Mouse (Mus musculus): ENCODE measurements around the gene Nit1. TPM values are rescaled to one million over a fixed set of nuclear protein-coding genes. Genes with fewer than 3 reads are reported as not detected.
A peak's percentile ranks its signal among the peaks of the same experiment; 100 is the strongest.

The Nit1 gene
- 43.6 and 44.8 TPM in 2 replicates for polyA plus RNA-seq (2016; fragmentation: Nextera tagmentation; extraction: Ambion mirVana)

DNA sequence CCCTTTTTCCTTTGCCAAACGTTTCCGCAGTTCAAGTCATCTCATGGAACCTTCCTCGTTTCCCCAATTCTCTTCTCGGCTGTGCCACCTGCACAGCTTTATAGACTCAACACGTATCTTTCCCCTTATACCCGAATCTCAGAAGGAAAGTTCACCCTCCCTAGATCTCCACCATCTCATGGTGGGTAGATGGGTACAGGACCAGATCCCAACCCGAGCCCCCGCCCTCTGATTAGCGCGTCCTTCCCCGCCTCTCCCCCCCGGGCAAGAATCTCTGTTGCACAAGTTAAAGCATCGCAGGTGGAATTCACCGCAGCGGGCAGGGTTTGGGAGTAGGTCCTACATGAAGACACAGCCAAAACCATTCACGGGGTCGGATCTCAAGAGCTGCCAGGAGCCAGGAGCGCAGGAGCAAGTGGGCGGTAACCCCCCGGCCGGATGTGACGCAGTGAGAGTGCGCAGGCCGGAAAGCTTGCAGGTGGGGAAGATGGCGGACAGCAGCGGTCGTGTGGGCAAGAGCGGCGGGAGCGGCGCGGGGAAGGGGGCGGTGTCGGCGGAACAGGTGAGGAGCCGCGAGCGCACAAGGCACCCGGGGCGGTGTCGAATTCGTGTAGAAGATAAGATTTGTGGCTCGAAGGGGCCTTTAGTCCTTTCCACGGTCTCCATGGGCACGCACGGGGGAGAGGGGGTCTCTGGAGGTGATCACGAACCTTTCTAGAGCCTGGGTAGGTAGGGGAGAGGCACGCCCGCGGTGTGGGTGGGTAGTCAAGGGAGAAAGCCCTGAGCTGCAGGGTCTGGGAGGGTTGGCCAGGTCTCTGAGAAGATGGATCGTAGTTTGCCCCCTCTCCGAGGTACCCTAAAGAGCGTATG lies at the start of gene Nit1, which contains the start of gene Pfdn2:
Nit1 (minus strand) TSS at position 422 of the 870 bp plus-strand sequence.
Pfdn2 (plus strand) TSS at position 446 of the 870 bp plus-strand sequence.
- peak within 1 kb of the TSS; percentile 89 for H3K4me2 ChIP-seq (replicated peaks)
- ATAC-seq (ENCODE audit: insufficient number of reproducible peaks, insufficient read depth, low FRiP score, low TSS enrichment): peak; percentile 90
- peak within 1 kb of the TSS; percentile 73 for H3K4me3 ChIP-seq
- H3K27ac ChIP-seq: peak within 1 kb of the TSS; percentile 72
- peaks cover 7% of the 10 kb centered on the region; the same call in 1 of the 2 replicates for H3K9me3 ChIP-seq
- H3K36me3 ChIP-seq: peaks cover 31% of the 10 kb centered on the region
- H3K4me1 ChIP-seq: peaks cover 18% of the 10 kb centered on the region
- 1% methylated on average over 53 of the region's 53 CpGs for WGBS
- peak within 1 kb of the TSS; percentile 76 for H3K9ac ChIP-seq
- H3K27me3 ChIP-seq: no peaks in the 10 kb centered on the region

DNA sequence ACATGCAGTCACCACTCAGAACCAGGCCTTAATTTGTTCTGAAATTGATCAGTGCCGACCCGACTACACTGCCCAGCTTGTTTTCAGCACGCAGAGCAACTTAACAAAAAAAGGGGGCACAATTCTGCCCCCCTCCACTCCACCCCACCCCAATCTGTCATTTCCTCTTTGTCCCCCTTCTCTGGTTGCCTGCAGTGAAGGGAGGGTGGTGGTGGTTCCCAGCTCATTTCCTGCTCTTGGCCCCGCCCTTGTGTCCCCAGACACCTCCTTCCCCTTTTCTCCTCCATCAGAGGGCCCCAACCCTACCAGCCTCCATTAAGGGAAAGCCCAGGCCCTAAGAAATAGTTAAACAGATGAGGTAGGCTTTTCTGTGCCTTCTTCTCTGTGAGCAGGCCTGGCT lies 44.7 kb upstream of the Nit1 start:
- H3K9me3 ChIP-seq: no peaks in the 10 kb centered on the region

GRCm38 (mm10) chr1:171388376-171389102 lies 43.1 kb upstream of the Nit1 start, which contains the start of gene Arhgap30:
TSS of gene Arhgap30 (plus strand) at chr1:171388954.
- Histone ChIP-seq H3K27ac (no peak within 1 kb of the TSS), H3K36me3 (no peaks in the 10 kb centered on the region), H3K4me2 (replicated peaks) (no peak within 1 kb of the TSS), H3K9me3 (no peaks in the 10 kb centered on the region), H3K27me3 (no peaks in the 10 kb centered on the region), H3K4me1 (0 out of 2 replicates have a peak, but pooled peaks cover 4% of the 10 kb centered on the region), H3K9ac (no peak within 1 kb of the TSS), H3K4me3 (no peak within 1 kb of the TSS)
- WGBS: 75% methylated on average over 15 of the region's 15 CpGs
- ATAC-seq (ENCODE audit: insufficient number of reproducible peaks, insufficient read depth, low FRiP score, low TSS enrichment): no peak

More for the DNA sequence above, 44.7 kb upstream of the Nit1 start:
- Histone ChIP-seq H3K27me3 (no peaks in the 10 kb centered on the region), H3K4me3 (no peak overlapping the region), H3K4me2 (replicated peaks) (no peak overlapping the region), H3K9ac (no peak overlapping the region), H3K27ac (no peak overlapping the region), H3K36me3 (no peaks in the 10 kb centered on the region), H3K4me1 (0 out of 2 replicates have a peak, but pooled peaks cover 4% of the 10 kb centered on the region)
- no peak for ATAC-seq (ENCODE audit: insufficient number of reproducible peaks, insufficient read depth, low FRiP score, low TSS enrichment)
- WGBS: 74% methylated on average over 3 of the region's 4 CpGs

- WGBS: 14% methylated on average over 6 of the region's 6 CpGs
- H3K9me3 ChIP-seq: no peaks in the 10 kb centered on the region
- H3K4me3 ChIP-seq: no peak overlapping the region
- no peak overlapping the region for H3K27ac ChIP-seq
- no peak overlapping the region for H3K9ac ChIP-seq
- ATAC-seq (ENCODE audit: insufficient number of reproducible peaks, insufficient read depth, low FRiP score, low TSS enrichment): no peak
- H3K4me1 ChIP-seq: 0 out of 2 replicates have a peak, but pooled peaks cover 4% of the 10 kb centered on the region
- H3K36me3 ChIP-seq: no peaks in the 10 kb centered on the region
- no peaks in the 10 kb centered on the region for H3K27me3 ChIP-seq
- H3K4me2 ChIP-seq (replicated peaks): no peak overlapping the region
Measured at GRCm38 (mm10) chr1:171387099-171387498, 41.7 kb upstream of the Nit1 start.

DNA sequence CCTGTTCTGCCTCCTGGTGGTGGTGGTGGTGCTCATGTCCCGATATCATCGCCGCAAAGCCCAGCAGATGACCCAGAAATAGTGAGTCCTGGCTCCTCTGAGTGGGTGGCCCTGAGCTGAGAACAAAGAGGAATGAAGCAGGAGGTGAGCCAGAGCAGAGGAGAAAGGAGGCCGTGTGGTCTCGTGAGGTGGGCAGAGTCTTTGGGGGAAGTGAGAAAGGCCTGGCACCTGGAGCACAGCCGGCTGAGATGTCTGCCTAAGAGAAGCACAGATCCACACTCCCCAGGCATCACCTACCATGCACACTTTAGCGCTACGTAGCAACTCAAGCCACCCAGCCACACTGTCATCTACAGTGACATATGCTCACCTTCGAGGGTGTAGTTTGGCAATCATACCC lies 39.7 kb upstream of the Nit1 start:
- no peak for ATAC-seq (ENCODE audit: insufficient number of reproducible peaks, insufficient read depth, low FRiP score, low TSS enrichment)
- Histone ChIP-seq H3K9ac (no peak overlapping the region), H3K36me3 (no peaks in the 10 kb centered on the region), H3K4me1 (peaks cover 7% of the 10 kb centered on the region; the same call in 1 of the 2 replicates), H3K4me2 (replicated peaks) (no peak overlapping the region), H3K9me3 (no peaks in the 10 kb centered on the region), H3K4me3 (no peak overlapping the region), H3K27ac (no peak overlapping the region), H3K27me3 (peaks cover 5% of the 10 kb centered on the region)
- WGBS: 65% methylated on average over 9 of the region's 9 CpGs

- H3K4me3 ChIP-seq: no peak overlapping the region
- no peaks in the 10 kb centered on the region for H3K36me3 ChIP-seq
- H3K4me2 ChIP-seq (replicated peaks): no peak overlapping the region
- no peak overlapping the region for H3K27ac ChIP-seq
- H3K9ac ChIP-seq: no peak overlapping the region
- no peaks in the 10 kb centered on the region for H3K9me3 ChIP-seq
- no peak for ATAC-seq (ENCODE audit: insufficient number of reproducible peaks, insufficient read depth, low FRiP score, low TSS enrichment)
- H3K4me1 ChIP-seq: peaks cover 12% of the 10 kb centered on the region; the same call in 1 of the 2 replicates
- WGBS: 55% methylated on average over 9 of the region's 9 CpGs
- peaks cover 11% of the 10 kb centered on the region for H3K27me3 ChIP-seq
Measured at GRCm38 (mm10) chr1:171384361-171384760, 38.9 kb upstream of the Nit1 start.

GRCm38 (mm10) chr1:171382096-171382620 lies 36.7 kb upstream of the Nit1 start:
- WGBS: 79% methylated on average over 11 of the region's 11 CpGs
- Histone ChIP-seq H3K9me3 (no peaks in the 10 kb centered on the region), H3K36me3 (no peaks in the 10 kb centered on the region), H3K9ac (no peak overlapping the region), H3K27ac (no peak overlapping the region), H3K4me2 (replicated peaks) (no peak overlapping the region), H3K4me3 (no peak overlapping the region), H3K27me3 (peaks cover 13% of the 10 kb centered on the region), H3K4me1 (peaks cover 11% of the 10 kb centered on the region; the same call in 1 of the 2 replicates)
- ATAC-seq (ENCODE audit: insufficient number of reproducible peaks, insufficient read depth, low FRiP score, low TSS enrichment): no peak

GRCm38 (mm10) chr1:171379935-171380599 lies 34.6 kb upstream of the Nit1 start:
- peak overlapping the region; percentile 20 for H3K4me3 ChIP-seq
- H3K27ac ChIP-seq: no peak overlapping the region
- H3K4me1 ChIP-seq: peaks cover 12% of the 10 kb centered on the region; the same call in 1 of the 2 replicates
- 5% methylated on average over 31 of the region's 31 CpGs for WGBS
- peak overlapping the region; percentile 43 for H3K4me2 ChIP-seq (replicated peaks)
- H3K36me3 ChIP-seq: no peaks in the 10 kb centered on the region
- peak; percentile 18; the same call in 1 of the 2 replicates for ATAC-seq (ENCODE audit: insufficient number of reproducible peaks, insufficient read depth, low FRiP score, low TSS enrichment)
- no peaks in the 10 kb centered on the region for H3K9me3 ChIP-seq
- H3K27me3 ChIP-seq: peaks cover 13% of the 10 kb centered on the region
- H3K9ac ChIP-seq: no peak overlapping the region

DNA sequence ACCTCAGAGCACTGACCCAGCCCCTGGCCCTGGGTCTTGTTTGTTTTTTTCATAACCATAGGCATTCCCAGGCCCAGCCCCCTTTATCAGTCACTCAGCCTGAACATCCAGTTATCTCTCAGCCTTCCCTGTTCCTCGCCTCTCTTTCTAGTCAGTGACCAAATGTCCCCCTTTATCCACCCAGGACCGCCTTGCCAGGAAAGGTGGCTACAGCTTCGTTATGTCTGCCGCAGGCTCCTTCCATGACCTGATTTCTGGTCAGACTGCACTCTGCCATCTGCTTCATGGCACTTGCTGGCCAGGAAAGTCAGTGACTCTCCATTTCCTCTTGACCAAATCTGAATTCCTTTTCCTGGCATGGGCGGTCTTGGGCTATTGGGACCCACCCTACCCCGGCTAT lies 32.9 kb upstream of the Nit1 start:
- Histone ChIP-seq H3K27me3 (peaks cover 13% of the 10 kb centered on the region), H3K27ac (no peak overlapping the region), H3K4me2 (replicated peaks) (no peak overlapping the region), H3K4me1 (peaks cover 19% of the 10 kb centered on the region), H3K36me3 (no peaks in the 10 kb centered on the region), H3K4me3 (no peak overlapping the region), H3K9me3 (no peaks in the 10 kb centered on the region), H3K9ac (no peak overlapping the region)
- WGBS: 86% methylated on average over 6 of the region's 6 CpGs
- ATAC-seq (ENCODE audit: insufficient number of reproducible peaks, insufficient read depth, low FRiP score, low TSS enrichment): no peak

- no peaks in the 10 kb centered on the region for H3K9me3 ChIP-seq
- H3K4me1 ChIP-seq: peaks cover 20% of the 10 kb centered on the region
- no peak overlapping the region for H3K9ac ChIP-seq
- peaks cover 13% of the 10 kb centered on the region for H3K27me3 ChIP-seq
- WGBS: 35% methylated on average over 9 of the region's 9 CpGs
- no peaks in the 10 kb centered on the region for H3K36me3 ChIP-seq
- H3K27ac ChIP-seq: no peak overlapping the region
- peak; percentile 32; the same call in 1 of the 2 replicates for ATAC-seq (ENCODE audit: insufficient number of reproducible peaks, insufficient read depth, low FRiP score, low TSS enrichment)
- H3K4me3 ChIP-seq: no peak overlapping the region
- H3K4me2 ChIP-seq (replicated peaks): no peak overlapping the region
Measured at GRCm38 (mm10) chr1:171375646-171376097, 30.2 kb upstream of the Nit1 start.

DNA sequence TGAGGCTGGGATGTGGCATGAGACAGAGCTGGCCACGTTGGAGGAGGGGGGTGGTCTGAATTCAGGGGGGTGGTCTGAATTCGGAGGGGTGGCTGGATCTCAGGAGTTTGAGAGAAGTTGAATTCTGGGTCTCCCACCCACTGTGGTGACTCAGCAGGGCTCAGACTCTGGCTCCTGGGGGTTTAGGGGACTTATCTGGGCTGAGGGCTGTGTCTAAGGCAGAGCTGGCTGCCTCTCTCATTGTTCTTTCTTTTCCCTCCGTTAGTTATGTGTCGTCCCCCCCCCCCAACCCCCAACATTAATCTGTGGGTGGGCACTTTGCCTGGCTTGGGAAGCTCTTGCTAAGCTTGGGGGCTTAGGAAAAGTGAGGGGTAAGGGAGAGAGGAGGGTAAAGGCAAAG lies 28.5 kb upstream of the Nit1 start:
- 0% methylated on average over 4 of the region's 4 CpGs for WGBS
- Histone ChIP-seq H3K9ac (no peak overlapping the region), H3K9me3 (no peaks in the 10 kb centered on the region), H3K4me1 (peaks cover 12% of the 10 kb centered on the region), H3K36me3 (no peaks in the 10 kb centered on the region), H3K4me2 (replicated peaks) (no peak overlapping the region), H3K27ac (0 out of 2 replicates have a peak overlapping the region, but pooled peaks have one; percentile 12), H3K27me3 (0 out of 2 replicates have a peak, but pooled peaks cover 4% of the 10 kb centered on the region), H3K4me3 (no peak overlapping the region)
- no peak for ATAC-seq (ENCODE audit: insufficient number of reproducible peaks, insufficient read depth, low FRiP score, low TSS enrichment)
